Mouse (Mus musculus): Measurements from ENCODE around the gene Rftn1. TPM values are rescaled to one million over a fixed set of nuclear protein-coding genes. Genes with fewer than 3 reads are reported as not detected.

The Rftn1 gene
- polyA plus RNA-seq, 1 experiment = 6.8 TPM

GRCm38 (mm10) chr17:50050456-50050855 lies 140.0 kb downstream of the Rftn1 start:
- TF ChIP-seq GATA1 (IDR thresholded peaks at IDR 0.05; ENCODE audit: borderline replicate concordance, low read length) (no peak), FLI1 (IDR thresholded peaks at IDR 0.05; ENCODE audit: low read length) (no peak)

DNA sequence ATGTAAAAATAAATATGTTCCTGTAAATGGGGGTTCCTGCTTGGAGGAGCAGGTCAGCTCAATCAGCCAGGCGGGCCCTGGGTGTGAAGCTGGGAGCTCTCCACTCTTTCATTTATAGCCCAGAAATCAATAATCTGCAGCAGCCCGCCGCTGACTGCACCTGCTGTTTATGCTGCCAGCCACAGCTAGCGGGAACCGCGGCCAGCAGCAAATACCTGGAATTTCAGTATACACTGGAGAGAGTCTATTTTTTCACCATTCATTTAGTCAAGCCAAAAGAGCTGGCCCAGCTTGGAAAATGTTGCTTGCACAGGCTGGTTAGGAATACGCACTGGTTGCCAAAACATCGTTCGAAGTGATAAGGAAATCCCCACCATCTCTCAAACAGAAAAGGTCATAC lies 142.3 kb downstream of the Rftn1 start:
- TF ChIP-seq GATA1 (IDR thresholded peaks at IDR 0.05; ENCODE audit: borderline replicate concordance, low read length) (no peak), FLI1 (IDR thresholded peaks at IDR 0.05; ENCODE audit: low read length) (no peak)
- H3K4me1 ChIP-seq = peaks cover 22% of the 10 kb centered on the region; the same call in 1 of the 2 replicates
- peaks cover 4% of the 10 kb centered on the region for H3K27me3 ChIP-seq (replicated peaks)
- H3K9me3 ChIP-seq = 0 out of 2 replicates have a peak, but pooled peaks cover 3% of the 10 kb centered on the region
- H3K36me3 ChIP-seq (replicated peaks; ENCODE audit: low read length) = peaks cover 12% of the 10 kb centered on the region
- no peak overlapping the region for H3K4me3 ChIP-seq (replicated peaks)

More at GRCm38 (mm10) chr17:50050456-50050855, 140.0 kb downstream of the Rftn1 start:
- Histone ChIP-seq H3K9me3 (0 out of 2 replicates have a peak, but pooled peaks cover 3% of the 10 kb centered on the region), H3K36me3 (replicated peaks; ENCODE audit: low read length) (peaks cover 12% of the 10 kb centered on the region), H3K4me1 (peaks cover 31% of the 10 kb centered on the region; the same call in 1 of the 2 replicates), H3K27me3 (replicated peaks) (peaks cover 4% of the 10 kb centered on the region), H3K4me3 (replicated peaks) (no peak overlapping the region)

- Histone ChIP-seq H3K36me3 (replicated peaks; ENCODE audit: low read length) (peaks cover 12% of the 10 kb centered on the region), H3K4me1 (peaks cover 14% of the 10 kb centered on the region; the same call in 1 of the 2 replicates), H3K4me3 (replicated peaks) (no peak overlapping the region), H3K27me3 (replicated peaks) (peaks cover 4% of the 10 kb centered on the region), H3K9me3 (0 out of 2 replicates have a peak, but pooled peaks cover 3% of the 10 kb centered on the region)
- TF ChIP-seq FLI1 (IDR thresholded peaks at IDR 0.05; ENCODE audit: low read length) = no peak
- TF ChIP-seq GATA1 (IDR thresholded peaks at IDR 0.05; ENCODE audit: borderline replicate concordance, low read length) = no peak
Measured at GRCm38 (mm10) chr17:50047182-50047581, 143.3 kb downstream of the Rftn1 start.

DNA sequence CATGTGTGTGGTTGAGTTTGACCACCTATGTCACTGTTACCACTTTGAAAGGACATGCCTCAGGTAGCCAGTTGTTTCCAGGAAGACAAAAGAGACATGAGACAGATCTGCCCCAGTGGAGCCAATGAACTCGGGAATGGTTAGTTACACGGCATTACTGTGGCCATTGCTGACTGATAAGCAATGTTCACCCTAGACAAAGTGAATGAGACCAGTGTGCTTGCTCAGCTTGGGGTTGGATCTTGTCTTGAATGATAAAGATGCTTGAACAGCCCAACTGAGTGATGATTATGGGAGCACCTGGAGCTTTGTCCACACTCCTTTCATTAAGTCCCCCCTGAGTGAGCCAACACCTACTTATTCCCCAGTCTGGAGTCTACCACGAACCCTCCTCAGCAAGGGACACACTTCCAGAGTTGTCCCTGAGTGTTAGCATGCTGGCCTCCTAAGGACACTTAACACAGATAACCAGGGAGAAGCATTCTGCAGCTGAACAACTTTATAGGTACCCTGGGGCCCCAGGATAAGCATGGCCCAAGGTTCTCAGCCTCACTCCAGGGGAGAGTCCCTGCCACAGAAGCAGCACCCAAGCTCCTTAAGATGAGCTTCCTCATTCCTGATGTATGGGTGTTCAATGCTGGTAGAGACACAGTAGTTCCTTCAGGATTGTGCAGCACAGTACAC lies 149.6 kb downstream of the Rftn1 start:
- Histone ChIP-seq H3K9me3 (0 out of 2 replicates have a peak, but pooled peaks cover under 1% of the 10 kb centered on the region), H3K27me3 (replicated peaks) (no peaks in the 10 kb centered on the region), H3K36me3 (replicated peaks; ENCODE audit: low read length) (peaks cover 13% of the 10 kb centered on the region), H3K4me3 (replicated peaks) (no peak overlapping the region), H3K4me1 (no peaks in the 10 kb centered on the region; the same call in 1 of the 2 replicates)
- TF ChIP-seq FLI1 (IDR thresholded peaks at IDR 0.05; ENCODE audit: low read length) (no peak), GATA1 (IDR thresholded peaks at IDR 0.05; ENCODE audit: borderline replicate concordance, low read length) (no peak)

- H3K4me3 ChIP-seq (replicated peaks) = no peak overlapping the region
- H3K4me1 ChIP-seq = no peaks in the 10 kb centered on the region; the same call in 1 of the 2 replicates
- TF ChIP-seq GATA1 (IDR thresholded peaks at IDR 0.05; ENCODE audit: borderline replicate concordance, low read length) (no peak), FLI1 (IDR thresholded peaks at IDR 0.05; ENCODE audit: low read length) (no peak)
- peaks cover 24% of the 10 kb centered on the region for H3K36me3 ChIP-seq (replicated peaks; ENCODE audit: low read length)
- H3K9me3 ChIP-seq = peaks cover 14% of the 10 kb centered on the region; the same call in 1 of the 2 replicates
- no peaks in the 10 kb centered on the region for H3K27me3 ChIP-seq (replicated peaks)
Measured at GRCm38 (mm10) chr17:50037882-50038665, 152.4 kb downstream of the Rftn1 start.

GRCm38 (mm10) chr17:50037416-50037815 lies 153.1 kb downstream of the Rftn1 start:
- Histone ChIP-seq H3K9me3 (peaks cover 14% of the 10 kb centered on the region; the same call in 1 of the 2 replicates), H3K27me3 (replicated peaks) (no peaks in the 10 kb centered on the region), H3K36me3 (replicated peaks; ENCODE audit: low read length) (peaks cover 24% of the 10 kb centered on the region), H3K4me3 (replicated peaks) (no peak overlapping the region), H3K4me1 (no peaks in the 10 kb centered on the region; the same call in 1 of the 2 replicates)
- TF ChIP-seq GATA1 (IDR thresholded peaks at IDR 0.05; ENCODE audit: borderline replicate concordance, low read length) (no peak), FLI1 (IDR thresholded peaks at IDR 0.05; ENCODE audit: low read length) (no peak)

GRCm38 (mm10) chr17:50036751-50037385 lies 153.6 kb downstream of the Rftn1 start:
- TF ChIP-seq FLI1 (IDR thresholded peaks at IDR 0.05; ENCODE audit: low read length) (no peak), GATA1 (IDR thresholded peaks at IDR 0.05; ENCODE audit: borderline replicate concordance, low read length) (no peak)
- Histone ChIP-seq H3K27me3 (replicated peaks) (no peaks in the 10 kb centered on the region), H3K9me3 (peaks cover 14% of the 10 kb centered on the region; the same call in 1 of the 2 replicates), H3K36me3 (replicated peaks; ENCODE audit: low read length) (peaks cover 24% of the 10 kb centered on the region), H3K4me1 (no peaks in the 10 kb centered on the region; the same call in 1 of the 2 replicates), H3K4me3 (replicated peaks) (no peak overlapping the region)

GRCm38 (mm10) chr17:50033698-50034097 lies 156.8 kb downstream of the Rftn1 start:
- H3K4me1 ChIP-seq = peaks cover 3% of the 10 kb centered on the region; the same call in 1 of the 2 replicates
- TF ChIP-seq FLI1 (IDR thresholded peaks at IDR 0.05; ENCODE audit: low read length) (no peak), GATA1 (IDR thresholded peaks at IDR 0.05; ENCODE audit: borderline replicate concordance, low read length) (no peak)

More at GRCm38 (mm10) chr17:50033698-50034097, 156.8 kb downstream of the Rftn1 start:
- Histone ChIP-seq H3K36me3 (replicated peaks; ENCODE audit: low read length) (peaks cover 24% of the 10 kb centered on the region), H3K27me3 (replicated peaks) (no peaks in the 10 kb centered on the region), H3K9me3 (peaks cover 14% of the 10 kb centered on the region), H3K4me3 (replicated peaks) (no peak overlapping the region)

All from megakaryocyte, embryonic 14.5 days (primary cell).